Mouse (Mus musculus) retina, postnatal 7 days (tissue): ENCODE results near the gene B3gnt9.
A peak's percentile ranks its signal among the peaks of the same experiment; 100 is the strongest.
"Not testable (repeated sequence)": the region's sequence is repeated elsewhere in the genome, so short reads cannot be mapped to it uniquely, and the experiment has no call there.

Experiments used
- DNase-seq: peaks from one replicate; pipeline ENCODE4 v3.0.0-alpha.2; 2012; ENCODE audit warnings: low read depth, low spot score

The B3gnt9 gene

DNA sequence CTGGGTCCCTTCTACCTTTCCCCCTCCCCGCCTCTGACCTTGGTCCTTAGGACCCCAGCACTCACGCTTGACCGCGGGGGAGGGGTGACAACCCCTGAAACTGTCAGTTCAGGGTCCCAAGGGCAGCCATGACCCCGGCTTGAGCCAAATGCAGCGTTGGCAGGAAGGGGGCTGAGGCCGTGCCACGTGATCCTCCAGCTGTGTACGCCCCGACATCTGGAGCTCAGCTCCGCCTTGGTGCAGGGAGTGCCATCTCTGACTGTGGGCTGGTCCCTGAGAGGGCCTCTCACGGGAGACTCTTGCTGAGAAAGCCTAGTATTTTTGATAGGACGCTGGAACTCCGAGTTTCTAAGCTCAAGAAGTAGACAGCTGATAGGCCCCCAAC is at the start of gene B3gnt9:
Gene B3gnt9, minus strand, starts transcription at position 188 of the 385 bp plus-strand sequence.
- no peak for DNase-seq

DNA sequence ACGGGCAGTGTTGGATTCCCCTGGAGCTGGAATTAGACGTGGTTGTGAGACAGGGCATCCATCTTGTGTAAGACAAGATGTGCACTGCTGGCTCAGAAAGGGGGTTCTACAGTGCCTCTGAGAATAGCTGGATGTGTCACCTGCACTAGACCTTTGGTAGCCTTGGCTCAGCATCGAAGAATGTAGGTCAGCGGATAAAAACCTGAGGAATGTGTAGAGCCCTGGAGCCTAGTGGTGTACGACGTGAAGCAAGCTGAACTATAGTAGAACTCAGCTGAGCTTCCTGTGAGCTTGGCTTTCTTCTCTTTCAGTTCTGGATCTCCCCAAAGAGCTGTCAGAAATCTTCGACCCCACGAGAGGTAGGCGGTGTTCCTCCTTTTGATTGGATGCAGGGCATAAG is 48.9 kb upstream of the B3gnt9 start:
- no peak for DNase-seq

DNA sequence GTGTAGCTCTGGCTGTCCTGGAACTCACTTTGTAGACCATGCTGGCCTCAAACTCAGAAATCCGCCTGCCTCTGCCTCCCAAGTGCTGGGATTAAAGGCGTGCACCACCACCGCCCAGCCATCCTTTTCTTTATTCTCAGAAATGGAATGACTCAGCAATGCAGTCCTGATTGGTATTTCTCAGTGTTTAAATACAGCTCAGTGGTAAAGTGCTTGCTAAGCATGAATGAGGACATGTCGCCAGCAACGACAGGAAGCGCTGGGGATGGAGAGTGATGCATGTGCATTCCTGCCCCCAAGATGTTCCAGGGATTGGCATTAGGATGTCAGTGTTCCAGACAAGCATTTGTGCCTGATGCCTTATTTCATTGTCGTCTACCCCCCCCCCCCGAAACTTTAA is 48.4 kb upstream of the B3gnt9 start:
- no peak for DNase-seq

DNA sequence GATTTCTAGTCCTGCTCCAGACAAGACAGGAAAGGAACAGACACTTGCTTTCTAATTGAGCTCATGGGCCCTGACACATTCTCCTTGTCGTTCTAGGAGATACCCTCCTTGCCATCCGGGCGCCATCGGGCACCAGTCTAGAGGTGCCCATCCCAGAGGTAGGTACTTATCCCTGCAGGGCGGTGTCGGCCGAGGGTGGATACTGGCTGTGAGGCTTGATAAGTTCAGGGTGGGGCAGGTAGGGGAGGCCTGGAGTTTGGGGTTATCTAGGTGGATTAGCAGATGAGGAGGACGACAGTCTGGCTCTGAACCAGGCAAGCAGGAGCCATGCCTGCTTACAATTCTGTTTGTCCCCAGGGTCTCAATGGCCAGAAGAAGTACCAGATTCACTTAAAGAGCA is 45.0 kb upstream of the B3gnt9 start:
- no peak for DNase-seq

DNA sequence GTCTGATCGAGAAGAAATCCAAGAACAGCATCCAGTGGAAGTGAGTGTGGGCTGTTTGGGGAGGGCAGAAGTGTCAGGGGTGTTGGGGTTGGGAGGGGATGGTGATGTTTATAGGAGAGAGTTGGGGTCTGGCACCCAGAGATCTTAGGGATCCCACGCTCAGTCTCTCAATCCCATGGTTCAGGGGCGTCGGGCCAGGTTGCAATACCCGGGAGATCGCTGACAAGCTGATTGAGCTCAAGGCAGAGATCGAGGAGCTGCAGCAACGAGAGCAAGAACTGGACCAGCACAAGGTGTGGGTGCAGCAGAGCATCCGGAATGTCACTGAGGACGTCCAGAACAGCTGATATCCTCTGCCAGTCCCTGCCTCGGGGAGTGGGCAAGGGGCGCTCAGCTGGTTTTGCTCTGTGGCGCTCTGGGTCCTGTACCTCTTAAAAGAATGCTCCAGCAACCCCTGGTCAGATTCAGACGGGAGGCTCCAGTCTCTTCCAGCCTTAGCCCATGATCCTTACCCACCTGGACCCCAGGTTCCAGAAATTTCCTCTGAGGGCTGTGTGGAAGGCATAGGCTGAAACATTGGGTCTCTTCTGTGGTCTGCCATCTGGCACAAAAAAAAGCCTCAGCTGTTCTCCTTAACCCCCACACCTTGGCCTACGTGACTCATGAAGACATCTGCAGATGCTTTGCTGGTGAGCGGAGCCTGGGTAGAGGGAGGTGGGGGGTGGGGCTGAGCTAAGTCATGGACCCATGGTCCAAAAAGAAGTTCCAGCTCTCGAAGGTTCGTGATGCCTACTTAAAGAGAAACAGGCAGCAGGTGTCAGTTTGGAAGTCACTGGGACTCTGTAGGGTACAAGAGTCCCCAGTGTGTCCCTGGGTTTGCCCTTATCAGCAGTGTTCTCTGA is 43.6 kb upstream of the B3gnt9 start:
- DNase-seq = no peak

DNA sequence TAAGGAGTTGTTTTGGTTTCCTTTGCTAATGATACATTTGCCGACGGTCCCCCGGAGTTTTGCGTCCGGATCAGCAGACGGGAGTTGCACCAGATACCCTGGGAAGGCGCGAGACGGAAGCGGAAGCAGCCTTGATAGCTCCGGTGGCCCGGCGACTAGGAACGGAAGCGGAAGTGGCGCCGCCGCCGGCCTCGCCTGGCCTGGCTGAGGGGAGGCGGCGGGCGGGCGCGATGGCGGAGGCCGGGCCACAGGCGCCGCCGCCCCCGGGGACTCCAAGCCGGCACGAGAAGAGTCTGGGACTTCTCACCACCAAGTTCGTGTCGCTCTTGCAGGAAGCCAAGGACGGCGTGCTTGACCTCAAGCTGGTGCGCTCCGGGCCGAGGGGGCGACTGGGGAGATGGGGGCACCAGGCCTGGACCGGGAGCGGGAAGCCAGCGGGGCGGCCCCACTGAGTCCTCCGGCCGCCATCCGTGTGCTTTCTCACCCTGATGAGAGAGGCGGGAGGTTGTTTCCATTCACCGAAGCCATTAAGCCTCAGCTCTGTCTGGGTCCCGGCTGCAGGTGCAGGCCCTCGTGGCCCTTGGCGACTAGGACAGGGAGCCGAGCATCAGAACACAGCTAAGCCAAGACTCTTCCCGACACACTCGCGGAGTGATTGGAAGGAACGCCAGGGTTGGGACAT is 42.7 kb upstream of the B3gnt9 start, which contains the start of gene E2f4:
Gene E2f4, plus strand, starts transcription at position 153 of the 682 bp plus-strand sequence.
- DNase-seq = peak; percentile 80

DNA sequence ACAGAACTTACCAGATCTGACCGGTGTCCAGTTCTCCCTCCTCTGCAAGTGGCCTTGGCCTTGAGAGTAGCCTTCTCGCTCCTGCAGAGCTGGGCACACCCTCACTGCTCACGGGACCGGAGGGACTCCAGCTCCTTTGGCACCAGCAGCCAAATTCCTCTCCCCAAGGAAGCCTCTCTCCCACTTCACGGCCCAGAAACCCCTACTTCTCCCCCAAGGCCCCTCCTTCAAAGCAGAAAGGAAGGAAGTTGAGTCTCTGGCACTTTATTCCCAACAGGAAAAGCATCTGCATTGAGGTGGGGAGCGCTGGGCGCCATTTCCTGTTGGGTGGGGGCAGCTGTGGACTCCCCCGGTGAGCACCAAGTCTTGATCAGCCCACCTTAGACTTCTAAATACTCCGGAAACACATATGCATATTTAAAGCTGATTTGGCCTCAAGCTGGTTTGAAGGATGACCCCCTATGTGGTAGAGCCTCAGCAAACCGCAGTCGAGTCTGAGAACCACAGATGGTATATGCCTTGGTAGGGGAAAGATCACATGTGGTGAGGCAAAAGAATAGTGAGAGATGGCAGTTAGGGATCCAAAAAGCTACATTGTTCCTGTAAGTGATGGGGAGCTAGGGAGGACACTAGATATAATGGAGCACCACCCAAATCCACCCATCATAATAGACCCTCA is 41.1 kb upstream of the B3gnt9 start, which contains the start of gene Exoc3l:
Gene Exoc3l, minus strand, starts transcription at position 207 of the 679 bp plus-strand sequence.
- DNase-seq = no peak

DNA sequence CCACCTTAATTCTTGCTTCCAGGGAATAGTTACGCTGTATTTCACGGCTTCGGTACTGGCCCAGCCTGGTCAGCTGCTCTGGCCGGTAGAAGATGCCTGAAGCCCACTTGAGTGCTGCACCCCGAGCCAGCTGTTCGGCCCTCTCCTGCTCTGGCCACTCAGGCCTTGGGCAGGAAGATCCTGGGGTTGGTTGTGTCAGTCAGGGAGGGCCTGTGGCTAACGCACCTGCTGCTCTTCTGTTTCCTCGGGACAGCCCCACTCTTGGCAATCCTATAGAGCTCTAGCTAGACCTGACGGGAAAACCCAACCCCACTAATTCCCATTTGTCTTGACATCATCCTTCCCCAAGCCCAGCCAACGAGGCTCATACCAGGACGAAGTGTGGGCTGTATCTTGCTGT is 40.3 kb upstream of the B3gnt9 start:
- DNase-seq = no peak

DNA sequence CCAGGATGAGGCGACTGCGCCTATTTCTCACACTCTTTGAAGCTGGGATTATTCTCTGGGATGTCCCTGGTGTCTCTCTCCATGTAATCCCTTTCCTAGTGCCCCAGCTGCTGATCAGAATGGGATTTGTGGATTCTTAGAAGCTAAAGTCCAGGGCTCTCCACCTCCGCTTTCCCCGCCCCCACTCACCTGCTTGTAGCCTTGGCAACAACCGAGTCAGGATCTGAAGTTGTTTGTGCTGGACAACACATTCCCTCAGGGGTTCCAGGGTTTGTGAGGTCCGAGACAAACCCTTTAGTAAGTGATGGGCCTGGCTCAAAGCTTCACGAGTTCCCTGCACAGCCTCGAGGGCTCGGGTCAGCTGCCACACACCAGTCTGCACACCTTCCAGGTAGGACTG is 39.8 kb upstream of the B3gnt9 start:
- DNase-seq = no peak

DNA sequence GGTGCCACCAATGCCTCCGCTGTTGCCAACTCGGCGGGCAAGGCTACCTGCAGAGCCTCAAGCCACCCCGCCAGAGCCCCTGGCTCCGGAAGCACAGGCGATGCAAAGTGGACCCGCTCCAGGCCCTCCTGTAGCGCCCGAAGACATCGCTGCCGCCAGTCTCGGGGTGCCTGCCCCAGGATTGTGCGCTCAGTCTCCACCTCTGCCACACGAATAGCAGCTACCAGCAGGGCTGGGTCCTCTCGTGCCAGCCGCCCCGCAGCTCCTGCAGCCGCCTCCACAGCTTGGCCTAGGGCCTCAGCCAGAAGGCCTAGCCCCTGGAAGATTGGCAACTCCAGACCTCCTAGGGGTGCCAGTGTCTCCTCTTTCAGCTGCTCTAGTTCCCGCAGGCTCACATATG is 38.5 kb upstream of the B3gnt9 start:
- no peak for DNase-seq

DNA sequence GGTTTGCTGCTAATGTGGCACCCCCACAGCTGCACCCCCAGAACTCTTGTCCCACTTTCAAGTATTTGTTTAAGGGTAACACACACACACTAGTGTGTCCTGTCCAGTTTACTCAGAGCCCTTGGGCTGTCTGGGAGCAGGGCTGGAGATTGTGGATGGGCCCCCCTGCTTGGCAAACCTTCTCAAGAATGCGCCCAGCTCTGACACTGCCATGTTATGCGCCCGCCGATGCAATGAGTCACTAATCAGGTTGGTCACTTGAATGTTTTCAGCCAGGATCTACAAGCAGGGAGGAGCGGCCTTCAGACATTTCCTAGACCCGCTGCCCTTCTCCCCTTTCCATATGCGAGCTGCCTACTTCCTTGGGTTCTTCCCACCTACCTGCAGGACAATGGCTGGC is 37.5 kb upstream of the B3gnt9 start:
- no peak for DNase-seq

DNA sequence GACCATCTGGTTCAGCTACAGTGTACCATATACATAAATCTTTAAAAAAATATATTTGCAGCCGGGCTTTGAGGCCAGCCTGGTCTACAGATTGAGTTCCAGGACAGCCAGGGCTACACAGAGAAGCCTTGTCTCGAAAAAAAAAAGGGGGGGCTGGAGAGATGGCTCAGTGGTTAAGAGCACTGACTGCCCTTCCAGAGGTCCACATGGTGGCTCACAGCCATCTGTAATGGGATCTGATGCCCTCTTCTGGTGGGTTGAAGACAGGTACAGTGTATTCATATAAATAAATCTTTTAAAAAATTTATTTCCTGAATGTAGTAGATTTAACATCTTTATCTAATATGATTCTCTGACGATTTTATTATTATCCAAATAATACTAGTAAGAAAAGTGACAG is 36.8 kb upstream of the B3gnt9 start:
- DNase-seq = not testable (repeated sequence)

DNA sequence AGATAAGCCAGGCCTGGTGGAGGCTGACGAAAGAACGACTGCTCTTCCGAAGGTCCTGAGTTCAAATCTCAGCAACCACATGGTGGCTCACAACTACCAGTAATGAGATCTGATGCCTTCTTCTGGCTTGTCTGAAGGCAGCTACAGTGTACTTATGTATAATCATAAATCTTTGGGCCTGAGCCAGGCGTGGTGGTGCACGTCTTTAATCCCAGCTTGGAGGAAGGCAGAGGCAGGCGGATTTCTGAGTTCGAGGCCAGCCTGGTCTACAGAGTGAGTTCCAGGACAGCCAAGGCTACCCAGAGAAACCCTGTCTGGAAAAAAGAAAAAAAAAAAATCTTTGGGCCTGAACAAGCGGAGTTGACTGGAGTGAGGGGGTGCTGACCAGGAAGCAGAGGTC is 36.4 kb upstream of the B3gnt9 start:
- DNase-seq = not testable (repeated sequence)

DNA sequence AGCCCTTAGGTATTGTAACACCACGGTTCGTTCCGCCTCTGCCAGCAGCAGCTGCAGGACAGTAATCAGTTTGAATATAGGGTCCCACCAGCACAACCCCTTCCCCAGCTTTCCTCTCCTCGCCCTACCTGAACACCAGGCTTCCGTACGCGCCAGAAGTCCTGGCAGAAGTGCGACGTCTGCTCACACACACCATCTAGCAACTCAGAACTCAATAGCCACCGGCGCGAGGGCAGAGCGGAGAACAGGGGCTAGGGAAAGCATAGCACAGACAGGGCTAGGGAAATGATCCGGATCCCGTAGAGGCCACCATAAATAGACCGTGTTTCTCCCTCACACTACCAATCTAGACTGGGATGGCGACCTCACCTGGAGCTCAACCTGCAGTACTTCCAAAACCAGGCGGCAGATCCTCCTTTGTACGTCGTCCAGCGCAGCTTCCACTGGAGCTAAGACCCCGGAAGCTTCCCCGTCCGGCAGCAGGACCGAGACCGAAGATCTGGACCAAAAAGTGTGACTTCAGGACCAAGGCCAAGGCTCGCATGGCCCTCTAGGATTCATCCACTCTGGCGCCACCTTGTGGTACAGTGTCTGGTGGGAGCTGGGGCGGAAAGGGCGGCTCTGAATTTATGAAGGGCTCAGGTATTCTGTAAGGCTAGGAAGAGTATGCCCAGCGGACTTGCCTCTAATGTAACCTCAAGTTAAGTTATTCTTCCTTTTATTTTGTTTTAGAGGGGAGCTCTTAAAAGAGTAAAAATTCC is 35.8 kb upstream of the B3gnt9 start:
- peak; percentile 80 for DNase-seq

DNA sequence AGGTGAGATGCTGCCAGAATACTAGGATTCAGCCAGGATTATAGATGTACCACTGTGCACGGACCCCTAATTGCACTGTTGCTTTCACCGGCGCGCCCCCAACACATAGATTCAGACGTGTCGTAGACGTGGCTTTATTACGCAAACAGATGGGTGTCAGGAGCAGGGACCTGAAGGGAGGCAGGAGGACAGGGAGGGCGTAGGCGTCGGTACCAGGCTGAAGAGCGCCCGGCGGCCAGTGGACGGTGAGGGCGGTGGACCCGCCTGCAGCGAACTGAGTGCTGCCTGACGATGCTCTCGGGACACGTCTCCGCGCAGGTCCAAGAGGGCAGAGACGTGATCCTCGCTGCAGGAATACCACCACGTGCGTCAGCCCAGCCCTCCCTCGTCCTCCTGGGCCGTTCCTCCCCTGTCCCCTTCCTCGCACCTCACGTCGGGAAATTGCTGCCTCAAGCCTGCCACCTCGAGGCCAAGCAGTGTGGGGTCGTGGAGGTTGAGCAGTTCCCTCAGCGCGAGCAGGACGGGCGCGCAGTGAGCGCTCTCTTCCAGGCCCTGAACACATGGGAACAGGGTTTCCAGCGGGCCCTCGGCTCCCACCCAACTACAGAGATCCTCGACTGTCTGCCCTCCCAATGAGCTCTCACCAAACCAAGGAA is 35.0 kb upstream of the B3gnt9 start, which contains the start of gene 4931428F04Rik:
Gene 4931428F04Rik, minus strand, starts transcription at position 60 of the 656 bp plus-strand sequence.
- DNase-seq = no peak

DNA sequence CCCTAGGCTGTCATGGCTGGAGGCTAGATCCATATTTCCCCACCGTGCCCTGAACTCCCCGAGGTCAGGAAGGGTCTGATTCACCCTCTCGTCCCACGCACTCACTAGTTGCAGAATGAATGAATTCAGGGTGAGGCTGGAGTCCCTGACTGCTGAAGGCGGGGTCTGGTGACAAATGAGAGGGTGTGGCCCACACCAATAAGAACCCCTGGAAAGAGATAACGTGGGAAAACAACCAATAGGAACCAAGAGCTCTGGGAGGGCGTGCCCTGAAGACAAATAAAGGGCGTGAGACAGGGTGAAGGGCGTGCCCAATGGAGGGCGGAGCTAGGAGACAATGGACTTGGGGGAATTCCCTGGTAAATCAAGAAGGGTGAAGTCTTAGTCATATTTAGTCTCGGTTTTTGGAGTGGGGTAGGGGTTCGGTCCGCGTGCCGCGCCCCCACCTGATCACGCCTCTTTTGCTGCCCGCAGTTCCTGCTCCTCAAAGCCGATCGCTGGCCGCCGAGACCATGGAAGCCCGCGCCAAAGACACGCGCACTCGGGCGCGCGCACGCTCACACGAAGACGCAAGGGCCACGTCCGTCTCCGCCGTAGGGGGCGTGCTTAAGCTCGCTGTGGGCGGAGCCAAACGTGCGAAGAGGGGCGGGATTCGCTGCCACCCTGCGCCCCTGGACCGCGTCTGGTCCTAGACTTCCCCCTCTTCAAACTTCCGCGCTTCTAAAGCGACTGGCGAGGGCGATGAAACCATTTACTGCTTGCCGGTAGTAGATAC is 34.2 kb upstream of the B3gnt9 start:
- peak; percentile 94 for DNase-seq

DNA sequence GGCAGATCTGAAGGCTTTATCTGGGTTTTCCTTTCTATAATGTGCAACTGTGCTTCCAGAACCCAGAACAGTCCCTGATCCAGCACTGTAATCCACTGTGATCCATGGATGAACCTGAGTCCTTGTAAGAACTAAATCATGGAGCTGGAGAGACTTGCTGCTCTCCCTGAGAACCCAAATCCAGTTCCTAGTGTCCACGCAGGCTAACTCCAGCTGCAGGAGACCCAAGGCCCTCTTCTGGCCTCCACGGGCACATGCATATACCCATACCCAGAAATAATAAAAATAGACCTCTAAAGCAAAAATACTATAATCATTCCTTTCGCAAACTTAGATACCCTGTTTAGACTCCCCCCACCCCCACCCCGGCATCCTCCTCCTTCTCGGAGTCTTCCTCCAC is 33.3 kb upstream of the B3gnt9 start:
- no peak for DNase-seq

DNA sequence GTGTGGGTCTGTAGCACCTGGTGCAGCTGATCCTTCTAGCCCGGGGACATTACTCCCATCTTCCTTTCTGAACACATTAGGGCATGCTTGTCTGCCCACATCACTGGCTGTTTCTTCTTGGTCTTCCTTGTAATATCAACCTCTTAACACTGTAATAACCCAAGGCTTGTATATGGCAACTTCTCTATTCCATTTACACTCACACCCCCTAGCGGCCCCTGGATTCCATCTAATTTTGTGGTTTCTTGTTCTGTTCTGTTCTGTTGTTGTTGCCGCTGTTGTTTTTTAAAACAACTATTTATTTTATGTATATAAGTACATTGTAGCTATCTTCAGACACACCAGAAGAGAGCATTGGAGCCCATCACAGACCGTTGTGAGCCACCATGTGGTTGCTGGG is 32.0 kb upstream of the B3gnt9 start:
- DNase-seq = no peak

DNA sequence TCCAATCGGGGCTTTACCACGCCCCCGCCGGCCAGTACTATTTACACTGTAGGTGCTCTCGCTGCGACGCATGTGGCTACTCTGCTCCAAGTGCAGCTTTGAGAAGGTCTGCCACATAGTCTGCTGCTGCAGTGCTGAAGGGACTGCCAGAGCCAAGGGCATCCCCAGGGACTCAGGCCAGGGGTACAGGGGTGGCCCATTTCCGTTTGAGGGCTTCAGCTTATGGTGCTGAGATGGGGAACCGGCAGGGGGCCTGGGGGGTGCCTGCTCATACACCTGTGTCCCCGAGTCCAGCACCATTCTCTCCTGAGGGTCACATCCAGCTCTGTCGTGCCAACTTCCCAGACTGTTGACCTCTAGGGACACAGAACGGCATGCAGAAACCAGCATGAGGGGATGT is 30.6 kb upstream of the B3gnt9 start:
- DNase-seq = no peak

DNA sequence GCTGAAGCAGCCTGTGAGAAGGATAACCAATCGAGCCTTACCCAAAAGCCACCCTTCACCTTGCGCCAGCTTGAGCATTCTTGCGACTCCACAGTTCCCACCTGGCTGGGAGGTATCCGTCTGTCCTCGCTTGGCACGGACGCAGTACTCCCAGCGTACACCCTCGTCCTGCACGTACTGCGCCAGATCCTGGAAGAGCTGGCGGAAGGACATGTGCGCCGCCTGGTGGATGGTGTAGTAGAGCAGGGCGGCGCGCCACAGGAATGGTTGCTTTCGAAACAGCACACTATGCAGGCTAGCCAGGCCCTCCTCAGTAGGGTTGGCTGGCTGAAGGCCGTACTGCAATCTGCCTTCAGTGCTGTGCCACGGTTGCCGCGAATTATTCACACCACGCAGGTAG is 28.1 kb upstream of the B3gnt9 start:
- DNase-seq = no peak
